Mouse (Mus musculus) adrenal gland, postnatal 14 days (tissue): Measurements from ENCODE around the gene Pdcd10. TPM values are rescaled to one million over a fixed set of nuclear protein-coding genes. Genes with fewer than 3 reads are reported as not detected.

Experiments
- DNase-seq: peaks from one replicate; pipeline ENCODE4 v3.0.0; 2021; ENCODE audit warnings: mixed read lengths
- total RNA-seq: library from RNA; stranded (reverse); gene quantifications from 2 replicates; pipeline ENCODE4 v1.2.3, GENCODE M21; 2021

The Pdcd10 gene
- total RNA-seq, 1 experiment from 2014 or later = 71.8 TPM

DNA sequence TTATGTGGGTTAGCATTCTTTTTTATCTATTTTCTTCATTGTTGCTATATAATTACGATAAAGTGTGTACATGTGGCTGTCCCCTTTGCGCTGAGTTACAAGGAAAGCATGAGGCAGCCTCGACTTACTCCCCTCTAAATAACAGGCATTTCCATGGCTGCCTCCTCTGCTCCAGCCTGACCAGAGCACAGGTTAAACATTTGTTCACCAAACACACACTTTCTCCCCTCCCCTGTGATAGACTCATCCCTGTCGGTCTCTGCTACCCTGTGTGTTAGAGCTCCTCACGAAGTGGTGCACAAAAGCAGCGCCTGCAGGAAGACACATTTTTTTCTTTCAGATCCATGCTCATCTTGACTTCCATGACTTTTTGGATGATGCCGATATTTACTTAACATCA lies 82.0 kb downstream of the Pdcd10 start:
- DNase-seq = no peak

- no peak for DNase-seq
These were observed 88.5 kb downstream of the Pdcd10 start for GRCm38 (mm10) chr3:75468154-75468553.

Other genes with a start within 250 kb of the Pdcd10 start
- not detected in 2 replicates for gene Wdr49, start 74.7 kb downstream of the Pdcd10 start, total RNA-seq
- gene Serpini1, start 691 bp upstream of the Pdcd10 start, total RNA-seq = 3.6 and 8.0 TPM in 2 replicates
- gene Gm29133, start 191.3 kb upstream of the Pdcd10 start, total RNA-seq = not detected in 2 replicates